16 mouse cellular contexts compared by ENCODE assay signal in the genomic region with DNA sequence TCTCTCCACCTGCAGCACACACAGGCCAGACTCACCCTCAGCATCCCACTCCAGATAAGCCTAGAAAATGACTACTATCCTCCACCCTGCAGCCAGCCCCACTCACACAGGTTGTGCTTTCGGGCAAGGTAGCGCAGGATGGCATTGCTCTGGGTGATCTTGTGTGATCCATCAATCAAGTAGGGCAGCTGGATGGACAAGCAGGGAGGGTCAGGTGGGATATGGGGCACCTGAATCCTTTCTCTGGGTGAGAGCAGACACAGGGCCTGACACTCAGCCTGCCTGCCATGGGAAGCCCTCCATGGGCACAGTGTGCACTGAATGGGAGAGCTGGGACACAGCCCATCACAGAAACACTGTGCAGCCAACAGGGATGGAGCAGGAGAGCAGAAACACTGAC. TPM values are rescaled to one million over a fixed set of nuclear protein-coding genes. Genes with fewer than 3 reads are reported as not detected.
"Had no signal": no experiment of that assay in that cellular context is flagged by ENCODE, and none has a peak within 500 bp of the region (broad histone marks: within the 10 kb centered on the region; RNA-seq: fewer than 3 reads in every experiment).

No protein-coding gene starts in this region.

RNA-seq across cellular contexts. Expression of a gene that starts 1.1 kb away (rescaled TPM):
- polyA plus RNA-seq: inflammation-experienced regulatory T-cells, adult 6 months had no signal

RNA-seq across cellular contexts. Expression of a gene that starts 16.1 kb away (rescaled TPM):
- total RNA-seq: layer of hippocampus, adult 18-20 months; layer of hippocampus, postnatal 14 days; left cerebral cortex, adult 8-10 months; left cerebral cortex, postnatal 14 days; left cerebral cortex, postnatal 4 days; megakaryocyte progenitor cell, adult 5-6 weeks; megakaryocyte-erythroid progenitor cell, adult 5-6 weeks; midbrain, postnatal 0 days had no signal
- polyA plus RNA-seq: inflammation-experienced regulatory T-cells, adult 6 months; limb, embryonic 12.5 days; limb, embryonic 15.5 days; midbrain, embryonic 11.5 days; midbrain, embryonic 14.5 days; midbrain, postnatal 0 days; neural tube, embryonic 11.5 days; neural tube, embryonic 14.5 days; spleen, adult 2 months had no signal

RNA-seq across cellular contexts. Expression of a gene that starts 41.6 kb away (rescaled TPM):
- total RNA-seq: megakaryocyte-erythroid progenitor cell, adult 5-6 weeks had no signal
- polyA plus RNA-seq: inflammation-experienced regulatory T-cells, adult 6 months had no signal
